Mouse (Mus musculus) megakaryocyte-erythroid progenitor cell, adult 5-6 weeks (primary cell): ENCODE measurements at regions not wholly inside any gene's neighbourhood (a gene's known extent, or its start where the extent isn't known, plus 50 kb on each side); places are given as distances from the start of the nearest gene placed in this dataset.

ENCODE experiments used
- ATAC-seq: replicated peaks from 2 replicates; pipeline ENCODE4 v1.8.0; 2016; ENCODE audit warnings: mild to moderate bottlenecking, inconsistent platforms; ENCODE audit not compliant: severe bottlenecking, poor library complexity, low FRiP score, low TSS enrichment

DNA sequence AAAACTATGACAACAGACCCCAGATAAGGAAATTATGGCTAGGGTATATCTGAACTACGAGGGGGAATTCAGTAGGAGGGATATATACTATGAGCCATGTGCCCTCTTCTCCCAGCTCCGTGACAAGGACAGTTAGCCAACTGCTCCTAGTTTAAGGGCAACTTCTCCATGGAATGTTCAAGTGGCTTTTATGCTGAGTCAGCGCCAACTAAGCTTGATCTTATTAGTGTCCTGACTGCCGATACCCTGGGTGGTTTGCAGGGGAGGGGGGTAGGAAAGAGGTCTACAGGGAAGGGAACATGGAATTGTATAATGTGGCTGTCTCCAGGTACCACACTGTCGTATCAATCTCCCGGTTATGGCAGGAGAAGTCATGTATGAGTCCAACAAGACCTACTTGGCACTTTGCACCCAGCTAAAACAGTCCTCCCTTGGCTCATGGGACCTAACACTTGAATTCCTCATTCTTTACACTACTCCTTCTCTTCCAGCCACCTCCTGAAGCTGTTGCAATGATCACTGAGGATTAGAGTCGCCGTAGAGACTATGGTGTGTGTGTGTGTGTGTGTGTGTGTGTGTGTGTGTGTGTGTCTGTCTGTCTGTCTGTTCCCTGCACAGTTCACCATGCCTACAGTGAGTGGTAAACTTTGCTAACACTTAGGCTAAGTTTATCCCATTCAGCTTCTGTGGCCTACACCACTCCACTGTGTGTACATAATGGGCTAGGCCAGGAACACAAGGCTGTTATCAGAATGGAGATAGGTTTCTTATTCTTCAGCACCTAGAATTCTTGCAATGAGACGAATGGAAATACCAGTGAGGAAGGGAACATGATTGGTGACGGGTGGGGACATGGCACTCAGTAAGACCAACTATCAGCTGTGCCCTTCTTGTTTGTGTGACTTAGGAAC is 1251.1 kb upstream of the A1bg start:
- peak; percentile 38; the same call in 1 of the 2 replicates for ATAC-seq

DNA sequence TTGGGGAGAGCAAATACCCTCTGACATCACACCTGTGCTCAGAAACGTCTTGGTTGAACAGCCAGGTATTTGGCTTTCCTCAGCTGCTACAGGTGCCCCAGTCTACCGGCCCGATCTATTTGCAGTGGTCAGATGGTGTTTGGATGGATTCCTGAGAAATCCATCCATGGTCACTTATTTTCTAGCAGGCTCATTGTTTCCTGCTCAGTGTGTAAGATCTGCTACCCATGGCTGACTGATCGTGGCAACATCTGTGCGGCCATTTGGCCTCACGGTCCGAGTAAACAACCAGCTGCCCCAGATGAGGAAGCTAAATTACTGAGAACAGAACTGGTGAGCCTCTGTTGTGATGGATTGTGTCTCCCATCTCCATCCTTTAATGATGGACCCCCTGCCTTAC is 1248.8 kb upstream of the A1bg start:
- ATAC-seq: no peak

DNA sequence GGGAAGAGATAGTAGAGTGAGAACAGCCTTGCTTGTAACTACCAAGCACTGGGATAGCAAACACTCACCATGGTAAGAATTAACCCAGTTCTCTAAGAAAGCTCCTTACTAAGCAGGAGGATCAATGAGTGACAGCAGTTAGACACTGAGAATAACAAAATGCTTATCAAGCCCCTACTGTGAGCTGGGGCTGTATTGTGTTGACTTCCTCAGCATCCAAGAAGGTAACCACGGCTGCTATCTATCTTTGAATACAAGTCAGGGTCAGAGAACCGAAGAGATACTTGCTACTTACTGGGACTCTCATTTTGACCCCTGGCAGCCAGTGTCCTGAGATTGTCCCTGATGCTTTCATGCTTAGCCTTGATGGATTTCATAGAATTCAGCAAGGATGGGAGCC is 1248.4 kb upstream of the A1bg start:
- ATAC-seq: peak; percentile 46; the same call in 1 of the 2 replicates

DNA sequence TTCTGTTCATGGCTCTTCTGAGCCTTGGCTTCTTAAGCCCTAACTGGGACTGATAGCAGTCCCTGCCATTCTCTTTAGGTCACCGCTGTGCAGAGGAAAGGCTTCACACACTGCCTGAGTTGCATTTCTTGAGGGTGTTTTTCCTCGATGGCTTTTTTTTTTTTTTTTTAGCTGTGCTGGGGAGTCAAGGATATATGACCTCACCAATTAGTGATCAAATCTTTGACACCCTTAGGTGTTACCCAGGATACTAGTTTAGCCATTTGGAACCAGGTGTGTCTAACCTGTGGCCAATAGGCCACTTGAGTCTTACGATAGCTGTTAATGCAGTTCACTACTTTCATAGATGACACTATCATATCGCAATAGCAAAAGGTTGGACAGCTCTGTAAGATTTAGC is 1247.5 kb upstream of the A1bg start:
- ATAC-seq: no peak

DNA sequence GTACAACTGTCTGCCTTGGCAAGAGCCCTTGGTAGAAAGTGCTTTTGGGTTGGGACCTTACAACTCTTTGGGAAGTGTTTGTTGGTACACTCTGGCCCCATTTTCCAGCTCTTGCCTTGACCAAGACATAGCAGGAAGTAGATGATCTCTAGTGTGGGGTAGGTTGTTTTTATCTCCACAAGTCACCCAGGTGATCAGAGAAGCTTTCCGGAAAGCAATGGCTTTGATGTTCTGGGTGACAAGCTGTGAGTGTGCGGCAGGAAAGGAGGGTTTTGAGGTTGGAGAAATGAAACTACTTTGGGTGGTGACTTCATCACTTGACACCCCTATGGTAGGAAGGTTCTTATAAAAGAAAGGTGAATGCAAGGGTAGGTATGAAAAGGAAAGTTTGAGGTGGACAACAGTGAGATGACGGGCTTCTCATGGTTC is 1246.8 kb upstream of the A1bg start:
- no peak for ATAC-seq

DNA sequence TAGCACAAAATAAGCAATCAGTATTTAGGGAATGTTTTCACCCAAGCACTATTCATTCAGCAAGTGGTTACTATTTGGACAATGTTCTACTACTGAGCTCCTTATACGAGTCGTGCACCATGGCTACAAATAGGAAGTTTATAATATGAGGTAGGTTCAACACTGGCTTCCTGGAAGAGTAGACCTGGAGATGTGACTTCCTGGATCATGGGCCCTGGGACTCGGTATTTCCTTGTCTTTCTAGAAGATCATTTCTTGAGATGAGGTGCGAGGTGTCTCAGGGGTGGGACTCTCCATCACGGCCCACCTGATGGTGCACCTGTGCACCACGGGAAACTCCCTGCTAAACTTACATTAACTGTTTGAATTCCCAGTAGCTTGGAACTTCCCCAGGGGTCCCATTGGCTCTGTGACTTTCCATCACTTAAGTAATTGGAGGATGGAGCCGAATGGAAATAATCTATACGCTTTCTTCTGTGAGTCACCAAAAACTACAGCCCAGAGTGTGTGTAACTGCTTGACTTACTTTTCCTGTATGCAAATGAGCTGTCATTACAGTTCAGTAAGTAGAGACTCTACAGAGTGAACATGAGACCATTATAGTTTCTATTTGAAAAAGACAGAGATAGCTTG is 1246.3 kb upstream of the A1bg start:
- ATAC-seq: no peak

DNA sequence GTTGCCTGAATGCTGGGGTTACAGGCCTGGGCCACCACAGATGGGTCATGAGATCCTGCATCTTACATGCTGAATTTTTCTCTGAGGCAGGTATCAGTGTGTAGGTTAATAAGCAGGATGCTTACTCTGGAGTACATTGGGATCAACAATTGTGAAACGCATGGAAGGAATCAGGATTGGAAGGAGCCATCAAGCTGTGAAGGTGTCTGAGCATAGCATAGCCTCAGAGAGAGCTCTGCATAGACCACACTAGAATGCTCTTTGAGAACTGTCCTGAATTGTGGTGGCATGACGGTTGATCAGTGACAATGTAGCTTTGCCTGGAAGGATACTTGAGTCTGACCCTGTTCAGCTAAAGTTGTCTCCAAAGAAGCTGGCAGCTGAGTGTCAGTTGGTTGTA is 1245.7 kb upstream of the A1bg start:
- ATAC-seq: no peak

DNA sequence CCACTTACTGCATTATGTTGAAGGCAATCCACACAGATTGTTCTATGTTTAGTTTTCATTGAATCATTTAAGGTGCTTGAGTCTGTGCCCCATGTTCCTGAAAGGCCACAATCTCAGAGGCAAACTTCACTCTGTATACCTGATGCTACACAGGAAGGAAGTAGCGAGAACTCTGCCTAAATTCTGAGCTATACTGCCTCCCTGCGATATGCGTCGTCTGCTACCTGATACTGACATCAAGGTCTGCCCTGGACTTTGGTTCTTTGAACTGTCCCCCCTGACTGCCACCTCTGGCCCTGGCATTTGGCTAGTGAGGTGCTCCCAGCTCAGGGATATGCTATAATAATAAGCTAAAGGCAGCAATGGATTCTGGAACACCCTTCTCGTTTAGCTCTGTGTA is 1244.0 kb upstream of the A1bg start:
- no peak for ATAC-seq

DNA sequence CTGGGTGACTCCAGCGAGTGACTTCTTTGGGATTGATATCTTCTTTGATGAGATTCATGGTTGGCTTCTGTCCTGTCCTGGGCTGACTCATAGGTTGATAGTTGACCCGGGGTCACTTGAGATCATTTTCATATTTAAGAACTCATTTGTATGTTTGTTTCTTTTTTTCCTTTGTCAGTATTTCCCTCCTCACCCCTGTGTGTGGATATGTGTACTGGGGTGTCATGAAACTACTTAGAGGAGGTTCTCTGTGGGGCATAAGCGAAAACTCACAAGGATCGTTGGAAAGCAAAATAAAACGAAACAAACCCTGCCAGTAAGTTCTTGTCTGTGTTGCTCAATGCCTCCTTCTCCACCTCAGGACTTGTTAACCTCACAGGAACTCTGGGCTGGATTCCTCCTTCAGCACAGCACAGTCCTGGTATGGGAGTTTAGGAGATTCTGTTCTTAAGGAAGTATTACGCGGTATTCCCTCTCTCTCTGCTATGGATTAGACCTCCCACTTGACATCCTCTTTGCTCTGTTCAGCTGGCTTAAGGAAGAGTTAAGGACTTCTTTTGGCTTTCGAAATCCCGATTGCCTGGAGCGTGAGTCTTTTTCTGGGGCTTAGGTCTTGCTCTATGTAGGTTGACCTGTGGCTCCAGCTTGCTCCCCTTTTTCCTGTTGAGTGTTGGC is 1243.2 kb upstream of the A1bg start:
- ATAC-seq: no peak

DNA sequence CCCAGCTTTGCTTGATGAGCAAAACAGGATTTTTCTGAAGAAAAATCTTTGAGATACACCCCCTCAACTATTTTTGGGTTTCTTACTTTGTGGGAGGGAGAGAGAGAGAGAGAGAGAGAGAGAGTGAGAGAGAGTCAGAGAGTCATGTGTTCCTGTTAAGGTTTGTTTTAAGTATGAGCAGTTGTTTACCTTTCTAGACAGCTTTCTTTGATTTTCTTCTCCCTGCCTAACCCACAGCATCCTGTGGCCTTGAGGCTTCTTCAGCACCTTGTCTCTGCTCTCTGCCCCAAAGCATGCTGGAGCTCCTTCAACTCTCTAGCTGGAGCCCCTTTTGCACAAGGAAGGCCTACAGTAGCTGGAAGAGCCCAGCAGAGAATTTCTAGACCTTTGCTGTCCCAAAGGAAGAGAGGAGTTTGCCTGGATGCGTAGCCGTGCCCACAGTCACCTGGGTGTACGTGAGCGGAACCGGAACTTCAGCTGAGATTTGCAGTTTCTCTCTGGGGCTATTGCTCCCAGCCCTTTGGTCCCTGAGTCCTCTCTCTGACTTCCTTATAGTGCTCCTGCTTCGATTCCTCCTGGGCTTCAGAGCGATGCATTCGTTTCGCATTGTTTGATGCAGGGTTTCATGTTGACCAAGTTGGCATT is 1242.1 kb upstream of the A1bg start:
- no peak for ATAC-seq

DNA sequence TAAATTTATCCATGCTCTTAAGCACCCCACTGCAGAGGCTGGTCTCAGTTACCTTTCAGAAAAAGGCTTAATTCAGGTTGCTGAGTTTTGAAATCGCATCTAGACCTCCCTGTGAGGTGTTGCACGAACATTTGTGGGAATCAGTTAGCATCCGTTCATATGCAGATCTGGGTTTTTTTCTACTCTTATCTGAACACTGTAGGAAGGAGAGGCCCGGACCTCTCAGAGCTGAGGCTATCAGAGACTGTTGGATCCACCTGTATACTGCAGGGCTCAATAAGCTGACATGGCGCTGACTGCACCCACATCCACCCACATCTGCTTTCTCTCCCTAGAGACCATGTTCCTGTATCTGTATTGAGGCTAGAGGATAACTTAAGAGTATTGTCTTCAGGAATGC is 1240.4 kb upstream of the A1bg start:
- peak; percentile 37 for ATAC-seq

DNA sequence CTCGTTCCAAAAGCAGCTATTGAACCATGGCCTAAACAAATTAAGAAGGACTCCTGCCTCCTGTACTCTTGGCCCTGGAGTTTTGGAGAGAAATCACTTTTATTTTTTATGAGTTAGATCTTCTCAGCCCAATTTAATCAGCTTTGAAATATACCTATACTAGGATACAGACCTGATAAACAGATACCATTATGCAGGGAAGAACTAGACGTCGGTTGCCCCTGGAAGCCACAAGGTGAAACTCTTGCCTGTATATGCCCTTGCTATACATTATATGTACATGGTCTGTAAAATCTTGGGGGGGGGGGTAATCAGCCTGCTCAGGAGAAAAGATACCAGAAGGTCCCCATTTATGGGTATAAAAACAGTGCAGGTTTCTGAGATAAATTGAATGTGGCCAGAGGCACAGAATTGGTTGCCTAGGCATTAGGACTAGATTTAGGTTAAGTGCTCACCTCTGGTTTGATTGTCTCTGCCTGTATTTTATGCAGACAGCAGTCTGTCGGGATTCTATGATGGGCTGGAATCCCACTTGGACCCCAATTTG is 1239.9 kb upstream of the A1bg start:
- no peak for ATAC-seq

DNA sequence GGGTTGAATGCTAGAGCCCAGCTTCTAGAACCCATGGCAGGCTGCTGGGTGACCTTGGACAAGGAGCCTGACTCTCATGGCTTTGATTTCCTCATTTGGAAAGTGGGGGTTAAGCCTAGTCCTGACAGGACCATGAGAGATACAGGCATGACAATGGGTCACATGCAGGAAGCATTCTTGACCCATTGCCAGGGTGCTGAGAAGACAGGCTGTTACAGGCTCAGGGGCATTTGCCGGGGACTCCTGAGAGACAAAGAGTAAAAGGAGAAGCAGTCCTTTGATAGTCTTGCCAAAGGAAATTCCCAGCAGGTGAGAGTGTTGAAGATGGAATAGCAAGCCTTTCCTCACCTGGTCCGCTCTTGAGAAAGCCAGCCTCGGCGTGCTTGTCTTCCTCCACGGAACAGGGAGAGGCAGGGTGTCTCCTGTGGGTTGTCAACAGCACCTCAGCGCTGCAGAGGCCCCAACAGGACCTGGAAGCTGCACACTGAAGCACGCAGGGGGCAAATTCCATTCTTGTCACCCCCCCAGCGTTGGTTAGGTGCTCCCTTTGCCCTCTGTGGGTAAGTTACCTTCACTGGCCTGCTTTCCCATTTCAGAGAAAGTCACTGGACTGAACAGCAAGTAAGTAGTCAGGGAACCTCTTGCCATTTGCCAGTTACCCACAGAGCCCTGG is 1239.3 kb upstream of the A1bg start:
- no peak for ATAC-seq

DNA sequence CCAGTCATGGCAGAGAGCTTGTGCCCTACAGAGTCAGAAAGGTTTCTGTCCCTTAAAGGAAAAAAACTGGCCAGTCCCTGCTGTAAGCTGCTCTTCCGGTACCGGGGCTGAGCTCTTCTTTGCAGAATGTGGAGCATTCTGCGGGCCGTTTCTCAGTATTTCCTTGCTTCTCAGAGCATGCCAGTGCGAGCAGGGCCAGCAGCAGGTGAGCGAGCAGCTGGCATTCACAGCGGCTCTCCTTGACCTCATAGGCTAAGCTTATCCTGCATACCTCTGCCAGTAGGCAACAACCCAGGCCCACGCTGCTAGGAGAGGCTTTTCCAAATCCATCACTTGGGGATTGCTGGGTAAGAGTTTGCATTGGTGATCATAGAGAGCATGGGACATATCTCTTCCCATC is 1238.2 kb upstream of the A1bg start:
- no peak for ATAC-seq

DNA sequence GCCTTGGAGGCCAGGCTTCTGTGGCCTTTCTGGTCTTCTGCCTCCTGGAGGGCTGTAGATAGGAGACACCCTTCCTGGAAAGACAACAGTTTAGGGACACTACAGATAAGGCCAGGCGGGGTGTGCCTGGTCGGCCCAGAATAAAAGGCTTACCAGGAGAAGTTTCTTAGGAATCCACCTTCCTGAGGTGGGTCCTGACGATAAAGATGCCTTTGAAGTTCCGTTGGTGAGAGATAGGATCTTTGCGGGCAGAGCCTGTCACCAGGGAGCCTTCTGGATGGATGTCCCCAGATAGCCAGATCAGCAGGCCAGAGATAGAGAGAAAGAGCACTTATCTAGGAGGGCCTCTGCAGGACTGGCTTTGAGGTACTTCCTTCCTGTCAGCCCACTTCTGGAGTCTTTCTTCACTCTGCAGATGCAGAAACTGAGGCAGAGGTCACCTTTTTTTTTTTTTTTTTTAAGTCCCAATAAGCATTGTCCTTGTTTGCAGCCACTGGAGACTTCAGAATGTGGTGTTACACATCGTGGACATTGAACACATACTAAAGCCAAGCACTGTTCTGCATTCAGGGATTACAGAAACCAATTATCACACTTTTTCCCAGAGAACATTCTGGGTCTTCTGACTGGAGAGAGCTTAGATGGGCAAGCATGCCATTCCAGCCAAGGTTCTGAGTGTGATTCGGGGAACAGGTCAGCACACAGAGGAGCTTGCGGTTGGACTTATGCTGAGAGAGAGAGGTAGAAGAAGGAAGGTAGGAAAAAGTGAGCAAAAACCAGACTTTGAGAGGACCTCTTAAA is 1236.3 kb upstream of the A1bg start:
- peak; percentile 83 for ATAC-seq

DNA sequence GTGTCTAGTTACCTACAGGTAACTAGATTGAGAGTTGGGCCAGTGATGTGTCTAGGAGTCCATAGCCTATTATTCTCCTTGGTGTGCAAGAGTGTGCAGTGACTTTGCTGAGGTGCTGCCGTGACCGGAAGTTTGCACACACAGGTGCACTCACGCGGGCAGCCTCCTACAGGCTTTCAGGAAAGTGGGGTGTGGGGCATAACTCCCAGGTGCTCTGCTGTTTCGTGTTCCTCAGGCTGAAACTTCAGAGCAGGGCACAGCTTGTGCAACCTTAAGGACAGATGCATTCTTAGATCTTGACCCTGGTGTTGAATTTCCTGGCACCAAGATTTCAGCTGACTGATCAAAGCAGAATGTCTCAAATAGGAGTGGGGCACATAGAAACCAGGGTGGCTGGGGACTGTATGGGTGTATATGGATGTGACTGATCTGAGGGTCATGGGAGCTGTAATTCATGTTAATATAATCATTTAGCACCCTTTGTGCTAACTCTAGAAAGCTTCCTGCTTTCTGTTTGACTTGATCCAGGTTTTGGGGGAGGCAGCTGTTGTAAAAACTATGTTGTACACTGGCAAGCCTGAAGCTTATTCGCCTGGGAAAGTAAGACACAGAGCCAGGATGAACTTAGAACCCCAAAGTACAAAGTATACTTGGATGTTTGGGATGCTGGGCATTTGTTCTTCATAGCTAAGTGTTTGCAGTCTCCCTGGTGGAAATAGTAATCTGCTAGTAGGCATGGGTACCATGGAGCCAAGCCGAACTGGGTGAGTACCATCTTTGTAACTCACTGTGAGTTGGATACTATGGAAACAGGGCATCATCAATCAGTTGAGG is 1234.6 kb upstream of the A1bg start:
- no peak for ATAC-seq

DNA sequence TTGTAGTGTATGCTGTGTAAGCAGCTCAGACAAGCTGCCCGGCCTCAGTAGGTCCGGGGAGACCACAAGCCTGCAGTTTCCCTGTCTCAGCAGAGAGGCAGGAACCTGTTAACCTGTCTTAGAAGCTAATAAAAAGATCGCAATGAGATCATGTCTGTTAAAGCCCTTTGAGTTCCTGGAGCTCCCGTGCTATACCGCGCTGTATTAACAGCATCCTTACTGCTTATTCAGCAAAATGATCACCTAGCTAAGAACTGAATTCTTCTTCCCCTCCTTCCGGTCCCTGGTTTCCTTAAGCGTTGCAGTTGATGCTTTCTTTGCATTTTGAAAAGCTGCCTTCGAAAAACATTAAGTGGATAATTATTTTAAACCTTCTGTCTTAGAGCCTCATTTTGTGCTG is 1230.4 kb upstream of the A1bg start:
- no peak for ATAC-seq

DNA sequence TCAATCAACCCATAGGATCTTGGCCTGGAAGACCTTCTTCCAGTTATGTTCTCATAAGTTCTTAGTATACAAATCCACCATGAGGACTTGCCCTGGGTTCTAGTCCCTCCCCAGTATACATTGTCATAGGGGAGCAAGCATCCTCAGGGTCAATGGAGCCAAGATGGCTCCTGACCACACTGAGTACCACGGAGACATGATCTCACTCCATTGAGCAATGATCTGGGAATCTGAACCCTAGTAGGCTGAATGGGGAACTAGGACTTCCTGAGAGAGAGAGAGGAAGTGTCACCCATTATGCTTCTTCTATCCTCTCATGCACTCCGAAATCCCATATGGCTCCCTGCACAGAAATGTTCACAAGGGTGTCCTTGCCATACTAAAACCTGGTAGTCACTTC is 1229.3 kb upstream of the A1bg start:
- ATAC-seq: no peak
